Mouse (Mus musculus): ENCODE data around the gene Fyttd1.
"Not testable (repeated sequence)": the region's sequence is repeated elsewhere in the genome, so short reads cannot be mapped to it uniquely, and the experiment has no call there.

Fyttd1 gene

GRCm38 (mm10) chr16:32877343-32878156, at the start of gene Fyttd1, which contains the start of gene Rubcn:
Gene Fyttd1 (plus strand): TSS chr16:32877500.
Gene Rubcn (minus strand): TSS chr16:32877766.
- DNase-seq: peak; percentile 96

- no peak for DNase-seq
These were observed 48.2 kb upstream of the Fyttd1 start for GRCm38 (mm10) chr16:32829104-32829503.

GRCm38 (mm10) chr16:32831501-32831900, 45.8 kb upstream of the Fyttd1 start:
- DNase-seq: no peak

GRCm38 (mm10) chr16:32847103-32847502, 30.2 kb upstream of the Fyttd1 start:
- no peak for DNase-seq

GRCm38 (mm10) chr16:32849042-32849830, 28.1 kb upstream of the Fyttd1 start:
- no peak for DNase-seq

GRCm38 (mm10) chr16:32853492-32854049, 23.7 kb upstream of the Fyttd1 start:
- no peak for DNase-seq

GRCm38 (mm10) chr16:32854050-32854571, 23.2 kb upstream of the Fyttd1 start:
- DNase-seq: no peak

GRCm38 (mm10) chr16:32856751-32857150, 20.5 kb upstream of the Fyttd1 start:
- DNase-seq: no peak

GRCm38 (mm10) chr16:32858356-32858755, 18.9 kb upstream of the Fyttd1 start:
- no peak for DNase-seq

GRCm38 (mm10) chr16:32858771-32859636, 18.3 kb upstream of the Fyttd1 start:
- DNase-seq: no peak

- DNase-seq: no peak
These were observed 15.4 kb upstream of the Fyttd1 start for GRCm38 (mm10) chr16:32861813-32862385.

- DNase-seq: no peak
These were observed 11.9 kb upstream of the Fyttd1 start for GRCm38 (mm10) chr16:32865401-32865800.

- no peak for DNase-seq
These were observed 10.6 kb upstream of the Fyttd1 start for GRCm38 (mm10) chr16:32866713-32867112.

- DNase-seq: peak; percentile 85
These were observed 9.3 kb upstream of the Fyttd1 start for GRCm38 (mm10) chr16:32867919-32868552.

- no peak for DNase-seq
These were observed 7.1 kb upstream of the Fyttd1 start for GRCm38 (mm10) chr16:32870231-32870630.

- no peak for DNase-seq
These were observed 3.9 kb upstream of the Fyttd1 start for GRCm38 (mm10) chr16:32873366-32873765.

GRCm38 (mm10) chr16:32875281-32875680, 2.0 kb upstream of the Fyttd1 start:
- DNase-seq: not testable (repeated sequence)

- no peak for DNase-seq
These were observed 1.5 kb upstream of the Fyttd1 start for GRCm38 (mm10) chr16:32875847-32876246.

- DNase-seq: no peak
These were observed 469 bp upstream of the Fyttd1 start for GRCm38 (mm10) chr16:32876831-32877230.

GRCm38 (mm10) chr16:32878157-32878598, 878 bp downstream of the Fyttd1 start:
- peak; percentile 26 for DNase-seq

Measured in cerebellum, adult 8-10 months (tissue).